Mouse (Mus musculus) CD4-positive naive resting alpha-beta T cell, adult 76 days (primary cell): ENCODE measurements around the gene Manba. TPM values are rescaled to one million over a fixed set of nuclear protein-coding genes. Genes with fewer than 3 reads are reported as not detected.

Experiments
- total RNA-seq: library from RNA; stranded (reverse); gene quantifications from one replicate; pipeline ENCODE4 v1.2.4, GENCODE M21; 2023

The Manba gene
- total RNA-seq, result 14.2 TPM

DNA sequence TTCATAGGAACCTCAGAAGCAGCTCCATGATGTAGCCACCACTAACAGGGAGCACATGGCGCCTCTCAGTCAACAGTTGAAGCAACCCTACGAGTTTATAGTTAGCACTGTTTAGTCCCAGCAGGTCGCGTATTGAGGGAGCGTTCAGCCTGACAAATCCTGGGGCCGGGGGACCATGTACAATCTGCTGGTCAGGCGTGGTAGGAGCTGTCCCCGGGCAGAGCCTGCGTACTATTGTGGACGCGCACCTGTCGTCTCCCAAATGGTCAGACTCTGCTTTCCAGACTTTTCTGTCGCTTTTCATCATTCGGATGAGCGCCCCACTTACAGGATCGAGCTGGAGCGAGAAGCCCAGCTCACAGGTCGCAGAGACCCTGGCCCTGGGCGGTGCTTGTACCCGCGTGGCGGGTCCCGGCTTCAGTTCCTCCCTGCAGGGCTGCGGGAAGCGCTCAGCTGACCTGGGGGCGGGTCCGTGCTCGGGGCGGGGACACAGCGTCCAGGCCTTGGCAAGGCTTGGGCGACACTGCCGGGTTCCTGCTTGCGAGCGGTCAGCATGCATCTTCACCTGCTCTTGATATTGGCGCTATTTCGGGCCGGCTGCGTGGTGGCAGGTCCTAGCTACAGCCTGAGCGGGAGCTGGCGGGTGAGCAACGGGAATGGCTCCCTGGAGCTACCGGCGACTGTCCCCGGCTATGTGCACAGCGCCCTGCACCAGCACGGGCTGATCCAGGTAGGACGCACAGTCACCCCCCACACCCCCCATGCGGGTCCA, at the start of gene Manba:
TSS of gene Manba (plus strand) at position 484 of the 772 bp plus-strand sequence.

GRCm38 (mm10) chr3:135437758-135438495, 47.5 kb upstream of the Manba start, which contains the start of gene Ube2d3:
Gene Ube2d3 (plus strand): TSS chr3:135438149.

Other genes starting within 250 kb of the Manba start
- gene Bdh2, start 204.4 kb upstream of the Manba start, total RNA-seq, result not detected
- gene Slc9b2, start 177.9 kb upstream of the Manba start, total RNA-seq, result 0.94 TPM
- not detected for gene Slc9b1, start 137.6 kb upstream of the Manba start, total RNA-seq
- gene Cisd2, start 61.7 kb upstream of the Manba start, total RNA-seq, result 56.0 TPM
- 549 TPM for gene Ube2d3, start 47.5 kb upstream of the Manba start, total RNA-seq
- gene Nfkb1, start 205.9 kb downstream of the Manba start, total RNA-seq, result 196 TPM